Mouse (Mus musculus): ENCODE data around the gene Psg19. TPM values are rescaled to one million over a fixed set of nuclear protein-coding genes. Genes with fewer than 3 reads are reported as not detected.

The Psg19 gene
- polyA plus RNA-seq (2015; fragmentation: Nextera tagmentation; extraction: Ambion mirVana) = not detected in 2 replicates

- Histone ChIP-seq H3K27ac (no peak within 1 kb of the TSS), H3K9ac (no peak within 1 kb of the TSS), H3K36me3 (no peaks in the 10 kb centered on the region), H3K4me3 (no peak within 1 kb of the TSS), H3K9me3 (no peaks in the 10 kb centered on the region), H3K4me1 (no peaks in the 10 kb centered on the region), H3K27me3 (no peaks in the 10 kb centered on the region), H3K4me2 (no peak within 1 kb of the TSS)
- 80% methylated on average over 1 of the region's 1 CpGs for WGBS
- ATAC-seq (ENCODE audit: insufficient number of reproducible peaks, low FRiP score, low TSS enrichment, low read depth) = no peak
These were observed at the start of gene Psg19 for GRCm38 (mm10) chr7:18798420-18798819. TSS of gene Psg19 (minus strand) at chr7:18798520.

GRCm38 (mm10) chr7:18844811-18845210, 46.5 kb upstream of the Psg19 start:
- no peaks in the 10 kb centered on the region for H3K27me3 ChIP-seq
- H3K9me3 ChIP-seq = no peaks in the 10 kb centered on the region
- H3K4me3 ChIP-seq = no peak overlapping the region
- peaks cover 5% of the 10 kb centered on the region; the same call in 1 of the 2 replicates for H3K4me1 ChIP-seq
- H3K36me3 ChIP-seq = no peaks in the 10 kb centered on the region
- ATAC-seq (ENCODE audit: insufficient number of reproducible peaks, low FRiP score, low TSS enrichment, low read depth) = no peak
- no peak overlapping the region for H3K9ac ChIP-seq
- no peak overlapping the region for H3K27ac ChIP-seq
- no peak overlapping the region for H3K4me2 ChIP-seq
- 21% methylated on average over 5 of the region's 5 CpGs for WGBS

- Histone ChIP-seq H3K27me3 (no peaks in the 10 kb centered on the region), H3K4me2 (peak overlapping the region; percentile 31), H3K9me3 (no peaks in the 10 kb centered on the region), H3K27ac (peak overlapping the region; percentile 51; the same call in 1 of the 2 replicates), H3K4me1 (peaks cover 5% of the 10 kb centered on the region; the same call in 1 of the 2 replicates), H3K36me3 (no peaks in the 10 kb centered on the region), H3K9ac (no peak overlapping the region), H3K4me3 (peak overlapping the region; percentile 19; the same call in 1 of the 2 replicates)
- ATAC-seq (ENCODE audit: insufficient number of reproducible peaks, low FRiP score, low TSS enrichment, low read depth) = no peak
- 86% methylated on average over 1 of the region's 1 CpGs for WGBS
These were observed 42.9 kb upstream of the Psg19 start for GRCm38 (mm10) chr7:18841174-18841567.

- ATAC-seq (ENCODE audit: insufficient number of reproducible peaks, low FRiP score, low TSS enrichment, low read depth) = peak; percentile 77
- Histone ChIP-seq H3K27me3 (no peaks in the 10 kb centered on the region), H3K4me2 (peak overlapping the region; percentile 49), H3K9me3 (no peaks in the 10 kb centered on the region), H3K4me3 (peak overlapping the region; percentile 39), H3K9ac (no peak overlapping the region), H3K27ac (peak overlapping the region; percentile 87), H3K4me1 (peaks cover 5% of the 10 kb centered on the region; the same call in 1 of the 2 replicates), H3K36me3 (no peaks in the 10 kb centered on the region)
- 5% methylated on average over 16 of the region's 17 CpGs for WGBS
These were observed 42.3 kb upstream of the Psg19 start for GRCm38 (mm10) chr7:18840386-18841173.

GRCm38 (mm10) chr7:18839865-18840264, 41.5 kb upstream of the Psg19 start, which contains the start of gene Mill2:
TSS of gene Mill2 (plus strand) at chr7:18839966.
- peak; percentile 17; the same call in 1 of the 2 replicates for ATAC-seq (ENCODE audit: insufficient number of reproducible peaks, low FRiP score, low TSS enrichment, low read depth)
- peak within 1 kb of the TSS; percentile 87 for H3K27ac ChIP-seq
- 11% methylated on average over 3 of the region's 3 CpGs for WGBS

GRCm38 (mm10) chr7:18832298-18832697, 34.0 kb upstream of the Psg19 start:
- Histone ChIP-seq H3K4me2 (no peak overlapping the region), H3K9me3 (no peaks in the 10 kb centered on the region), H3K27me3 (0 out of 2 replicates have a peak, but pooled peaks cover 2% of the 10 kb centered on the region), H3K36me3 (no peaks in the 10 kb centered on the region), H3K4me3 (no peak overlapping the region), H3K4me1 (no peaks in the 10 kb centered on the region), H3K27ac (no peak overlapping the region), H3K9ac (no peak overlapping the region)
- WGBS = 38% methylated on average over 13 of the region's 13 CpGs
- ATAC-seq (ENCODE audit: insufficient number of reproducible peaks, low FRiP score, low TSS enrichment, low read depth) = no peak

More at GRCm38 (mm10) chr7:18839865-18840264, 41.5 kb upstream of the Psg19 start, which contains the start of gene Mill2:
- peak within 1 kb of the TSS; percentile 49 for H3K4me2 ChIP-seq
- no peaks in the 10 kb centered on the region for H3K36me3 ChIP-seq
- H3K27me3 ChIP-seq = no peaks in the 10 kb centered on the region
- H3K4me3 ChIP-seq = peak within 1 kb of the TSS; percentile 39
- H3K9me3 ChIP-seq = no peaks in the 10 kb centered on the region
- H3K9ac ChIP-seq = no peak within 1 kb of the TSS
- peaks cover 5% of the 10 kb centered on the region; the same call in 1 of the 2 replicates for H3K4me1 ChIP-seq

- no peak overlapping the region for H3K9ac ChIP-seq
- no peak overlapping the region for H3K4me2 ChIP-seq
- no peaks in the 10 kb centered on the region for H3K4me1 ChIP-seq
- 0 out of 2 replicates have a peak, but pooled peaks cover 2% of the 10 kb centered on the region for H3K27me3 ChIP-seq
- no peak overlapping the region for H3K4me3 ChIP-seq
- ATAC-seq (ENCODE audit: insufficient number of reproducible peaks, low FRiP score, low TSS enrichment, low read depth) = no peak
- H3K27ac ChIP-seq = no peak overlapping the region
- no peaks in the 10 kb centered on the region for H3K36me3 ChIP-seq
- no peaks in the 10 kb centered on the region for H3K9me3 ChIP-seq
- WGBS = 86% methylated on average over 7 of the region's 7 CpGs
These were observed 31.2 kb upstream of the Psg19 start for GRCm38 (mm10) chr7:18829545-18829944.

GRCm38 (mm10) chr7:18828592-18828991, 30.3 kb upstream of the Psg19 start:
- no peak overlapping the region for H3K27ac ChIP-seq
- no peak overlapping the region for H3K9ac ChIP-seq
- 60% methylated on average over 9 of the region's 9 CpGs for WGBS
- H3K4me1 ChIP-seq = no peaks in the 10 kb centered on the region
- 0 out of 2 replicates have a peak, but pooled peaks cover 2% of the 10 kb centered on the region for H3K27me3 ChIP-seq
- H3K4me2 ChIP-seq = no peak overlapping the region
- no peak overlapping the region for H3K4me3 ChIP-seq
- H3K9me3 ChIP-seq = no peaks in the 10 kb centered on the region
- H3K36me3 ChIP-seq = no peaks in the 10 kb centered on the region
- ATAC-seq (ENCODE audit: insufficient number of reproducible peaks, low FRiP score, low TSS enrichment, low read depth) = no peak

- H3K36me3 ChIP-seq = no peaks in the 10 kb centered on the region
- ATAC-seq (ENCODE audit: insufficient number of reproducible peaks, low FRiP score, low TSS enrichment, low read depth) = no peak
- H3K9ac ChIP-seq = no peak overlapping the region
- H3K4me1 ChIP-seq = no peaks in the 10 kb centered on the region
- H3K27me3 ChIP-seq = 0 out of 2 replicates have a peak, but pooled peaks cover 2% of the 10 kb centered on the region
- H3K27ac ChIP-seq = no peak overlapping the region
- 57% methylated on average over 26 of the region's 26 CpGs for WGBS
- no peak overlapping the region for H3K4me2 ChIP-seq
- H3K4me3 ChIP-seq = no peak overlapping the region
- H3K9me3 ChIP-seq = no peaks in the 10 kb centered on the region
These were observed 29.6 kb upstream of the Psg19 start for GRCm38 (mm10) chr7:18827792-18828546.

GRCm38 (mm10) chr7:18821507-18821906, 23.2 kb upstream of the Psg19 start, which contains the start of gene Psg17:
TSS of gene Psg17 (minus strand) at chr7:18821607.
- WGBS = 64% methylated on average over 3 of the region's 3 CpGs
- Histone ChIP-seq H3K36me3 (no peaks in the 10 kb centered on the region), H3K9me3 (no peaks in the 10 kb centered on the region), H3K4me3 (no peak within 1 kb of the TSS), H3K27me3 (no peaks in the 10 kb centered on the region), H3K4me2 (no peak within 1 kb of the TSS), H3K27ac (no peak within 1 kb of the TSS), H3K9ac (no peak within 1 kb of the TSS), H3K4me1 (no peaks in the 10 kb centered on the region)
- ATAC-seq (ENCODE audit: insufficient number of reproducible peaks, low FRiP score, low TSS enrichment, low read depth) = no peak

- WGBS = 82% methylated on average over 9 of the region's 9 CpGs
- H3K9ac ChIP-seq = no peak overlapping the region
- no peak for ATAC-seq (ENCODE audit: insufficient number of reproducible peaks, low FRiP score, low TSS enrichment, low read depth)
- H3K36me3 ChIP-seq = no peaks in the 10 kb centered on the region
- no peaks in the 10 kb centered on the region for H3K27me3 ChIP-seq
- H3K4me2 ChIP-seq = no peak overlapping the region
- no peaks in the 10 kb centered on the region for H3K9me3 ChIP-seq
- H3K4me3 ChIP-seq = no peak overlapping the region
- no peaks in the 10 kb centered on the region for H3K4me1 ChIP-seq
- H3K27ac ChIP-seq = no peak overlapping the region
These were observed 20.0 kb upstream of the Psg19 start for GRCm38 (mm10) chr7:18818301-18818700.

- Histone ChIP-seq H3K4me1 (no peaks in the 10 kb centered on the region), H3K9me3 (no peaks in the 10 kb centered on the region)
- no peak for ATAC-seq (ENCODE audit: insufficient number of reproducible peaks, low FRiP score, low TSS enrichment, low read depth)
These were observed 5.2 kb upstream of the Psg19 start for GRCm38 (mm10) chr7:18803526-18803925.

More at GRCm38 (mm10) chr7:18803526-18803925, 5.2 kb upstream of the Psg19 start:
- H3K4me2 ChIP-seq = no peak overlapping the region
- no peaks in the 10 kb centered on the region for H3K27me3 ChIP-seq
- H3K36me3 ChIP-seq = no peaks in the 10 kb centered on the region
- no peak overlapping the region for H3K27ac ChIP-seq
- H3K9ac ChIP-seq = no peak overlapping the region
- H3K4me3 ChIP-seq = no peak overlapping the region

Data from limb, embryonic 15.5 days (tissue).